Mouse (Mus musculus): ENCODE measurements at regions not wholly inside any gene's neighbourhood (a gene's known extent, or its start where the extent isn't known, plus 50 kb on each side); places are given as distances from the start of the nearest gene placed in this dataset.

DNA sequence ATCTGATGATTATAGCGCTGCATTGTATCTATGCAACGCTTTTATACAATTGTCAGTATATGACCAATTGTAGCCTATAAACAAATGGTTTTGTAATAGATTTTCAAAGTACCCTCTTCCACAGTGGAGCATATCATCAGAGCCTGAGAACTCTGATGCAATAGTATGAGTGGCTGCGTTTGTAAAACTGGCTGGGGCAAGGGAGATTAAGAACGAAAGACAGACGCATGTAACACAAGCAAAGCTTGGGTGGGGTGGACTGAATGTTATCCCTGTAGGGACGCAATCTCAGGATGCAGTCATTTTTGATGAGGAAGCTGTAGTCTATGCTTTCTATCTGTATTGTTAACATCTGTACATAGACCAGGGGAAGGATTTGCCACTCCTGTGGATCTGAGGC, 246.9 kb upstream of the Fggy start:
- no peak for DNase-seq (ENCODE audit: low spot score in 2 of 2)

DNA sequence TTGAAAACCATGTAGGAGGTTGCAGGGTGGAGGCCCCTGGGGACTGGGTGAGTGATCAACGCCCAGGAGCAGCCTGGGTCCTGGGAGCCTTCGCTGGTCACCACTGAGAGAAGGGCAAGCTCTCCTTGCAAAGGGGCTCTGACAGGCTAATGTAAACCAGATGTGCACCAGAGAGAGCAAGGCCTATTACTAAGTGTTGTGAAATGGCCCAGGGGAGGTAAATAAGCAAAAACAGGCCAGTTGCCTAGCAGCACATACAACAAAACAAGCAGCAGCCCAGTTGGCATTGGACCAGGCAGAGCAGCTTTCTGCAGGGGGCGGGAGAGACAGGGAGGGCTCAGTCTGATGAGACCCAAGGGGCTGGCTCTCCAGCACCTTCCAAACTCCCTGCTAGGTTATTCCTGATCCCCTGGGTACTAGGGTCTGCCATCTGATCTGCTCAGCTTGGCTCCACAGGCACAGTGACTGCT, 239.5 kb upstream of the Fggy start:
- no peak for DNase-seq (ENCODE audit: low spot score in 2 of 2)

DNA sequence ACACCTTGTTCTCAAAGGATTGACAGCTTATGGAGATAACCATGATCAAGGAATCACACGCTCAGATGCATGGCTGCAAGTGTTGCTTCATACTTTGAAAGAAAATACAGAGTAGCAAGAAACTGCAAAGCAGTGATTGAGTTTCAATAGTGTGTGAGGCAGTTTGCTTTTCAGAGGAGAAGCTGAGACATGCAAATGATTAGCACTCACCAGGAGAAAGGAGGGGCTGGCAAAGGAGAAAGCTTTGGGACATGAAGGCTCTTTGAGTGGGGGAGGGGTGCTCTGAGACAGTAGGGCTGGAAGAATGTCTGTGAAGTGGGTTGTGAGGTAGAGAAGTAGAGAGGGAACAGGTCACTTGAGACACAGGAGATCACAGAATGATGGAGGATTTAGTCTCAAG, 238.7 kb upstream of the Fggy start:
- no peak for DNase-seq (ENCODE audit: low spot score in 2 of 2)

DNA sequence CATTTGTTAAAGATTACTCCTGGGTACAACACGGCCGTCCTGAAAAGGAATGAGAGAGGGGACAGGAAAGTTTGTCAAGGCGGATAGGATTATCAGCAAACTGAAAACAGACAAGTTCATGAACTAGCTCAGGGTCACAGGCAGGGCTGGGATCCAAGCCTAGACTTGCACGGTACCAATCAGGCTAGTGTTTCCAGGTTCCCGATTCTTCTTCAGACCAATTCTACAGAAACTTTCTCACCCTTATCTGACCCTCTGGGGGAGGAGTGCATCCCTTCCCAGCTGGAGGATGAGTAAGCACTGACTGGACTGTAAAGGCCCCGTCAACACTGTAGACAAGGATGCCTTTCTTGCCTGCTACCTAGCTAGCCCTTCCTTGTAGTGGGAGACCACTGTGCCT, 238.3 kb upstream of the Fggy start:
- no peak for DNase-seq (ENCODE audit: low spot score in 2 of 2)

DNA sequence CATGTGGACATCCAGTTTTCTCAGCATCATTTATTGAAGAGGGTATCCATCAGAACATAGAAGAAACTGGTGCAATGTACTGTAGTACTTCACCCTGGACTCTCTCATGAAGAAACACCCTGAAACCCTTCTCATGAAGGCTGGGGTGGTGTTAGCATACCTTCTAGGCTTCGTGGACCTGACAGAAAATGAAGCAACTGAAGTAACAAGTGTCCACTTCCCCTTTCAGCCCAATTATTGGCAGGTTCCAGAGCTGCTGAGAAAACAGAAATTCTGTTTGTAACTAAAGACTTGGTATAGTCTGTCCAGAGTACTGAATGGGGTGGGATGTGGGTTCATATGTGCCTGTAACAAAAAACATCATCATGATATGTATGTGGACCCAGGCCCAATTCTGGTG, 231.4 kb upstream of the Fggy start:
- no peak for DNase-seq (ENCODE audit: low spot score in 2 of 2)

DNA sequence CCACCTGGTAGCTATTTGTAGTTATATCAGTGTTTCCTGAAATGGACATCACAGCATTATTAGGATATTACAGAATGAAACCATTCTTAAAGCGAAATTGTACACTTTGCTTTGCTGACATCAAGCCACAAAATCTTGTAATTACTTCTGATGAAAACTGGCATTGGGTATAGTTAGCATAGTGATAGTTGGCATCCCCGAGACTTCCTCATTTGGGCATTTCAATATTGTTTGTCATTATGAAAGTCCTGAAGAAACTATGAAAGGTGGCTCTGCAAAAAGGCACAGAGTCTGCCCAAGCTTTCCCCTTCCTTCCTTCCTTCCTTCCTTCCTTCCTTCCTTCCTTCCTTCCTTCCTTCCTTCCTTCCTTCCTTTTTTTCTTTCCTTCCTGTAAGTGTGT, 217.5 kb upstream of the Fggy start:
- no peak for DNase-seq (ENCODE audit: low spot score in 2 of 2)

DNA sequence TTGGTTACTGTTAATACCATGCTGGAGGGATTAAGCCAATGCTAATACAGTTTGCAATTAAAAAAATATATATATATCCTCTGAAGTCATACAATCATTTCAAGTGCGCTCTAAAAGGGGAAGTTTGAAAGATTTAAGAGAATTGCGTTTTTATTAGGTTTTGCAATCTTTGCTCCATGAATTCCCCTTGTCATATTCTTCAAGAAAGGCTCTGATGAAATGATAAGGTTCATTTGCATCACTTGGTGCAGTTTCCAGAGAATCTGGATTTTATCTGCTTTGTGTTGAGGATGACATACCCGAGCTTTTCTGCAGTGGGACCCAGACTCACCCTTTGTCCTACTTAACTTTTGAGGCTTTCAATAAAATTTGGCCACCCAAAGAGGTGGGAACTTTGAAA, 216.4 kb upstream of the Fggy start:
- DNase-seq (ENCODE audit: low spot score in 2 of 2), result no peak

DNA sequence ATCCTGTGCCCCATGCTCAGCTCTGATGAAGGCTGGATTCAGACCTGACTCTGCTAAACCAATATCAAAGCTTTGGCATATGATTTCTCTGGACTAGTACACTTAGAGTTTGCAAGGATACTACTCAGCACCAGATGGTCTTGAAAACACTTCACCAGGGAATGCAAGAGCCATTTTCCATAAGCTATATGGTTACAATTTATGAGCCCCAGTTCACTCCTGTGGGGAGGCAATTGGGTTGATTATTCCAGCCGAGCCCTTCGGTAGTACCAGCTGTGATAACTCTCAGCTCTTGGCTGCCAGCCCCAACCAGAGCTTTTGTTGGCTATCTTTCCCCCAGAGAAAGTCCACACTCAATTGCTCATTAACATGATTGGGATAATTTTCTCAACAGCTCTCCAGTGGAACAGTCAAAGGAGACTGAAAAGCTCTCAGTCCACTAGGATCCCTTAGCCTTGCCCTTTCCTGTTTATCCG, 210.5 kb upstream of the Fggy start:
- DNase-seq (ENCODE audit: low spot score in 2 of 2), result no peak

DNA sequence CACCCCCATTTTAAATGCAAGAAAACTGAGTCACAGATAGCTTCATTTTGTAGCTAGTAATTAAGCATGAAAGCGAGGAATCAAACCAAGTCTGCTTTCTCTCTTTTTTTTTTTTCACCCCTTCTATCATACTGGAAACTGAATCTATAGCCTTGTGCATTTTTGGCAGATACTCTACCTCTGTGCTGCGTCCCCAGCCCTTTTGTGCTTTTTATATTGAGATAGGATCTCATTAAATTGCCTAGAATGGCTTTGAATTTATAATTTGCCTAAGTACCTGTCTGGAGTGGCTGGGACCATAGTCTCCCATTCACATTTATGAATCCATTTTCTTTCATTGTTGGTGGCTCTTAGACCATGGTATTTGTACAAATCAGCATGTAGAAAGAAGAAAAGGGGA, 209.9 kb upstream of the Fggy start:
- no peak for DNase-seq (ENCODE audit: low spot score in 2 of 2)

DNA sequence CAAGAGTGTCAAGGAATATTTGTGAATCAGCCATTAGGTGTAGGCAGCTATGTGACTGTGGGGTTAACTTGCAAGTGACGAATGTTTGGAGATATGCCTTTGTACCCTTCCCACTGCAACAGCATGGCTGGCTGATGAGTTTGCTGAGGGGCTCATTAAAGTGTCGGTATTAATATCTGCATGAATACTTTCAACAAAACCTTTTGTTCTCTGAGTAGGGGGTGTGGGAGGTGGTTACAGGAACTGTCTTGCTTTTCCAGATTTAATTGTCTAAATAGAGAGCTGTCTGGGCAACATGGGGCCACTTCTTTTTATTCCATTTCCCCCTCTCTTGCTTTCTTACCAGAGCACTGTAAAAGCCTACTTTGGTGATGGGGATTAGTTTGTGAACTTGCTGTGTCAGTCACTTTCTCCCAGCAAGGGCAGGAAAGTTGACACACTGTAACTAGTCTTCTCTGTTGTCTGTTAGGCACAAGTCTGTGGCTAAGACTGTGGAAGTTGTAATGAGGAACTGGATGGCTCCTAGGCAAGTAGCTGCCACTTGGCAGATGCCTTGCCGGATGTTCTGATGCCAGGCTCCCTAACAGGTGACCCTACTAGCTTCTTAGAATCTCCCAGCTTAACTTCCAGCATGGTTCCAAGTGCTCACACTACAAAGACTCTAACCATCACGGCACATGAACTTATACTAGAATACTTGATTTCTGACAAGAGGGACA, 208.7 kb upstream of the Fggy start:
- no peak for DNase-seq (ENCODE audit: low spot score in 2 of 2)

DNA sequence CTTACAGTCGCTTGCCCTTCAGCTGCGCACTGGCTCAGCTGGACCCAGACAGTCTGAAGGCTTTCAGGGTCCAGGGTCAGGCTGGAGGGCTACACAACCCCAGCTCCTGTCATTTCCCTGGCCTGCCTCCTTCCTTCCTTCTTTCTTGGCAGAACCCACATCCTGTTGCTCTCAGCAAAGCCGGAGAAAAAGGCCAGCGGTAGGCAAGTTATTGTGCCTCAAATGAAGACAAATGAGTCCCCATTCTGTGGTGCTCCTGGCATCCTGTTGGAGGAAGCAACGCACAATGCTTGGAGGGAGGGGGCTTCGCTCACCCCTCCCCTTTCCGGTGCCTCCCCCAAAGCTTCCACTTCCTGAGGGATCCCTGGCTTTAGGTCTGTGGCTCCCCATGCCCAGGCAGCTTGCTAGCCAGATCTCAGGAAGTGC, 203.4 kb upstream of the Fggy start:
- DNase-seq (ENCODE audit: low spot score in 2 of 2), result peak; percentile 15 to 35

DNA sequence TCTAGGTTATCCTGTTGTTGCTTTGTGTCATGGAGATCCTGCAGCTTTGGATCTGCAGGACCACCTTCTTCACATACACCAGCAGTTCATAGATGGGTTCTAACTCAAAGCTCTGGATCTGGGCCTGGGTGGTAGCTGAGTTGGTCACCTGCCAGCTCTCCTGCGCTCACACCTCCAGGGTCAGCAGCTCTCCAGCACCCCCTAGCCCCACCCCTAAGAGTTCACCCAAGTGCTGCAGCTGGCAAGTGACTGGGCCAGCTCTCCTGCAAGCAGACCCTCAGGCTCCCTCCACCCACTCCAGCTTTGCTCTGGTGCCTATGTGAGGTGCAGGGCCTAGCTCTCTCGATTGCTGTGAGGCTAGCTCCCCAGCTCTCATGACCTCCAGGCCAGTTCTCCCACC, 198.6 kb upstream of the Fggy start:
- DNase-seq (ENCODE audit: low spot score in 2 of 2), result no peak

DNA sequence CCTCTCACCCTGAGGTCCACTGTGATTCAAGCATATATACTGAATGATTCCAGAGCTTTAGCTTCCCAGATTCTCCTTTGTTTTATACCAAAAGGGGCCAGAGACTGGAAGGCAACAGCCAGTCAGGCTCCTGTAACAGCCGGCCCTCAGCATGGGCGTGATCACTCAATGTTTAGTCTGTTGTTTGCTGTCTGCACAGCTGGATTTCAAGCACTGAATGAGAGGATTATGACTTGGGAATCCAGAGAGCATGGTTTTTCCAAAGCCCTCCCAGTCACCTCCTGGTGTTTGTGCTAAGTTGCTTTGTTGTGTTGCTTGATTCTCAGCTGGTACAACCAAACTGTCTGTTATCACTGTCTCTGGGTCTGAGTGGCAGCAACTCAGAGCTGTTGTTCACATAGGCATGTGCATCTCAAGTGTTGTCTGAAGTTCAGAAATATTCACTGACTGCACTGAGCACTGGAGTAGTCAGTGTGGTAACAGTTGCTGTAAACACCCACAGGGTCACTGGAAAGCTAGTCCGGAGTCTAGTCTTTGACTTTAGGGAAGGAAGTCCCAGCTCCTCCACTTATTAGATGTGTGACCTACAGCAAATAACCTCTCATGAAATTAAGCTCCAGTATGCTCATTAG, 196.9 kb upstream of the Fggy start:
- DNase-seq (ENCODE audit: low spot score in 2 of 2), result no peak

DNA sequence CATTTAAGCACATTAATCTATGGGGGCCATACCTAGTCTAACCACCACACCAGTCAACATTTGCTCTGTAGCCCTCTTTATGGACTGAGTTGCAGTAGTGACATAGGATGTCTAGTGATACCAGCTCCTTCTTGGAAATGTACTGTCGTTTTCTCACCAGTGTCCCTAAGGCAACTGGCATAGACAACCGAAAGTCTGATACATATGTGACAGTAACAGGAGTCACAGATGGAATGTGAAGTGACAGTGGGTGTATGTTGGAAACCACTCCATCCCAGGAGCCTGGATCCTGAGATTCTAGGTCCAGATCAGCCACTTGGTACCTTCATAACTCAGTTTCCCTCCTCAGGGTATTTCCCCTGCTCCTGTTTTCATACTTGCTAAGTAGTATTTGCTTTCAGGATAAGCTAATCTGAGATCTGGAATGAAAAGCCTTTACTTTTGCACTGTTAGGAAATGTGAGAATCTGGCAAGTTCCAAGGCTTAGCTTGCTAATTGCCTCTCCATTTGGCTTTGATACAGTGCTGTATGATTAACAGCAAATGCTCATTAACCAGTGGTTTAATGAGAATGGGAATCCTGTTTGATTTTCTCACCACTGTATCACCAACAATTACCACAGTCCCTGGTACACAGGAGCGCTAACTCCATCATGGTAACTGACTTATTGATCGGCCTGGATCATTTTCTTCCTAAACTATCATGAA, 192.8 kb upstream of the Fggy start:
- no peak for DNase-seq (ENCODE audit: low spot score in 2 of 2)

DNA sequence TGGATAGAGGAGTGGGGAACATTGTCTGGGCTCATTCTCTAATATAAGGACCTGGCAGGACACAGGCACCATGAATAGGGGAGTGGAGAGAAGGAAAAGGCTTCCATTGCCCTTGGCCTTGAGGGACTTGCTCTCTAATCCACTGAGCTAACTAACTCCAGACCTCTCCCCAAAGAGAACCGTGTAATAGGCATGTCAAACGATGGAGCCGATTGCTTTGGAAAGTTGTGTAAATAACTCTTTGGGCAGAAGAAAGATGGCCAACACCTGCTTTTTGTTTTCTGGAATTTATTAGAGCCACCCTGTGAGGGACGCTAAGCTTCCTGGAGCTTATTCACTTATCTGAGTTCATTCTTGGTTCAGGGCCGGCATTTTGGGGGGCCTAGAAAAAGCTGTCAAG, 180.9 kb upstream of the Fggy start:
- DNase-seq (ENCODE audit: low spot score in 2 of 2), result no peak

DNA sequence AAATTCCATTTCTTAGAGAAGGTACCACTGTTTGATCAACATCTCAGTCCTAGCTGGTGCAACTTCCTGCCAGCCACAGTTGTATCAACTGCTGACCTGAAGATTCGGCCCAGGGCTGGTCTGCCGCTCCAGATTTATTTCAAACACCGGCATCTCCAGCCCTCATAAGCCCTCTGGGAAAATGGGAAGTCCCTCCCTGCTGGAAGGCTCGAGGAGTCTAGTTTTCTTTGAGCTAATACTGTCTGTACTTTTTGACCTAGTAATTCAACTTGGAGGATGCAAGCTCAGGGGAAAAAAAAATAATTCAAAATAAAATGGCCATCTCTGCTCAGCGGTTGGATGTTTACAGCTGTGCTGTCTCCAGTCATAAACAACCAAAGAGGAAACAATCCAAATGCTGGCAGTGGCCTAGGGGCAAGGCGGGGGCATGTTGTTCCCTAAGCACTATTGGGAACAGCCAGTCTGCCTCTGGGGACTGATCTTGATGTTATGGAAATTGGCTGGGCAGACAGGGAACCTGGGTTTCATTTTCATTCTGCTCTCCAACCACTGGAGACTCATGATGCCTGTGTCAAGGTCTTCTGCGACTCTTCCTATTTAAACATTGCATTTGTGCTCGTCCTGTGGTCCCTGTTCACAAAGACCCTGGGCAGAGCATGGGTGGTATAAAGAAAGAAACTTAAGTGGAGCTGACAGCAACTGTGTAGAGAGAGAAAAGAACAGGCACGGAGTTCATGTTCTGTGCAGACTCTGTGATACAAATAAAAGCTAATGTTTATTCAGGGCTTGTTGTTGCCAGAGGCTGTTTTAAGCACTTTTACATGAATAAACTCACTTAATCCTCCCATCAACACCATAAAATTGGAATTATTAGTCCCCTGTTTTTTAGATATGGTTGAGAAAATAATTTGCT, 179.8 kb upstream of the Fggy start:
- no peak for DNase-seq (ENCODE audit: low spot score in 2 of 2)

DNA sequence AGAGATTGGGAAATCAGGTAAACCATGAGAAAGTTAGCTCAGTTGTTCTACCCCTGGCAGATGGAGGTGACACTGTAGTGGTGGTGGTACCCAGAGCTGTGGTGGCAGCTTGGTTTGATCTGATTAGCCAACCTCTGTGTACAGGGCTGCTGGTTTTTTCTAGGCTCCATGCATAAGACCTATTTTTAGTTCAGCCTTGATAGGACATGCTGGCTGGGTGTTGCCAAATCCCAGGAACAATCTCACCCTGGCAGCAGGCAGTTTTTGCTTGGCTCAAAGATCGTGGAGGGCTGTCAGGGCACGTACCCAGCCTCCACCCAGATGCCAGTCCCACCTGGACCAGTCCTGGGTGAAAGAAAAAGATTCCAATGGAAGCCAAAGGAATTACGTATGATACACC, 178.7 kb upstream of the Fggy start:
- no peak for DNase-seq (ENCODE audit: low spot score in 2 of 2)

DNA sequence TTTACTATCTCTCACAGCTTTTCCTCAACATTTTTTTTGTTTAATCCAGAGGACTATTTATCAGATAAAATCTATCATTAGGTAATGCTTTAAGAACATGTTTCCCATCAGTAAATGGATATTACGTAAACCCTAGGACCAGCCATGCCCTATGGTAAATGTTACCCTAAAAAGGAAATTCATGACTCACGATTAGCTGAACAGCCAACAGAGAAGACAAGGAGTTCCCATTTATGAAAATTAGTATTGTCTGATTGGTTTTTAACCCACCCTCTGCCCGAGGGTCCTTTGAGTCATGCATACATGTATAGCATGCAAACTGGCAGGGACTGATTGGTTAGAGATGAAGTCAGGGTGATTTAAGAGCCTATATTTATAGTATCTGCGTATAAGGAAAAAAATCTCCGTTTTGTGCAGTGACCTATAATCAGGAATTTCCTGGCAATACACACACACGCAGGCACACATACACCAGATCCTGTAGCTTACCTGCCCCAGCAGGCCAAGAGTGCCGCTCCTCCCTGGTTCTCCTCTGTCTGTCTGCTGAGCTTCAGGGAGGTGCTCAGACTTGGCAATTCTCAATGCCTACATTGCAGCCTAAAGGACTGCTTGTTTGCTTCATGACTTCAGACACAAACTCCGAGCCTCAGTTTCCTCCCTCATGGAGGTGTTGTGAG, 174.0 kb upstream of the Fggy start:
- no peak for DNase-seq (ENCODE audit: low spot score in 2 of 2)

DNA sequence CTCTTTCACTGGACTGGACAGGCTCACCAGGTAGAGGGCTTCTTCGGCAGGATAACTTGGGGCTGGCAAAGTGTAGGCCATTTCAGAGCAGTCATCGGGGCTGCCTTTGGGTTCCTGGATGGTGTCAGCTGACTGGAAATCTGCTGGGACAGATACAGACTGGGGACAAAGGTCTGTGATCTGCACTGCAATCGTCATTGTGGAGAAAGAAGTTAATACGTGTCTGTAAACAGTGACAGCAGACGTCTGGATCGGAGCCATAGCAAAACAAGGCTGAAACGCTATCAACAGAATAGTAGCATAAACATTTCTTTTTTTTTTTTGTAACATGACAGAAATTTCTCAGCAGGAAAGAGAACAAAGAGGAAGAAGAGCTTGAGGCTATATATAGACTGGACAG, 171.8 kb upstream of the Fggy start:
- DNase-seq (ENCODE audit: low spot score in 2 of 2), result no peak

DNA sequence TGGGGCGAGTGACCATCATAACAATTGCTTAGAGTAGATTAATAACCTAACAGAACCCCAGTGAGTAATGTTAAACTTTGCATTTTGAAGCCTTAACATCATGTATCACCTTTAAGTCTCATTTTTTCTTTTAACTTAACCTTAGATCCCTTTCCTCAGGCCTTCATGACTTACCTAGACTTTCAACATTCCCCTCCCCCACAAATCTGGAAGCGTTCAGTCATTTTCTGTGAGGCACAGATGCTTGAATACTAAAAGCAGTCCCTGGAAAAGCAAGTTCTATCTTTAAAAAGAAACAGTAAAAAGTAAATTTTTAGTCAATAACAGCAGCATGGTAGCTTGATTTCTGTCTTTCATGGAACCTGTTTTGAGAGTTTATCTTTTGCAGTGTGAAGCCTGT, 171.3 kb upstream of the Fggy start:
- DNase-seq (ENCODE audit: low spot score in 2 of 2), result no peak

DNA sequence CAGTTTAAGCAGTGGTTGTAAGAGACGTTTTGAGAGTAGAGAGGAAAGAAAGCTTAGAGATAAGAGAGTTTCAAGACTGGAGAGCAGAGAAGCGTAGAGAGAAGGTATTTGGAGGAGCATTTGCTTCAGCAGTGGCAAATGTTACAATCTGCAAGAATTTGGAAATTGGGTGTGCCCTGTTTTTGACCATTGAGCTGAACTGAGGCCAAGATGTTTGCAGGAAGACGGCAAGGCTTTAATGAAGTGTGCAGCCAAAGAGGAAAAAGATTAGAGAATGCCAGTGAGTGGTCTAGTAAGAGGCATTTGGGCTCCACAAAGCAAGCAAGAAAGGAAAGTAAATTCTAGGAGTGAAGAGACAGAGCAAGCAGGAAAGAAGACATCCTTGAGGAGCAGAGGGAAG, 168.8 kb upstream of the Fggy start:
- DNase-seq (ENCODE audit: low spot score in 2 of 2), result no peak

All from thymus, postnatal 10 days (tissue).